Mouse (Mus musculus) kidney, adult 2 months (tissue): ENCODE measurements around the gene Fyn.

ENCODE experiments used
- CTCF ChIP-seq: fragments of 200-500 bp; conservative IDR thresholded peaks from 2 replicates; pipeline ENCODE4 v1.5.1; 2011; ENCODE audit warnings: low read depth, mild to moderate bottlenecking, control low read depth, low read length, moderate library complexity, mixed read lengths; ENCODE audit not compliant: insufficient read depth, insufficient read length
- POLR2A ChIP-seq: fragments of 200-500 bp; IDR thresholded peaks from one replicate; pipeline ENCODE4 v1.6.1; 2011; ENCODE audit warnings: low read depth, low read length, control low read depth

- TF ChIP-seq POLR2A (no peak), CTCF (no peak)
Observed at GRCm38 (mm10) chr10:39420842-39421617, 52.4 kb downstream of the Fyn start.
